Mouse (Mus musculus): ENCODE results near the gene Lekr1.
"Not testable (repeated sequence)": the region's sequence is repeated elsewhere in the genome, so short reads cannot be mapped to it uniquely, and the experiment has no call there.

Gene Lekr1

GRCm38 (mm10) chr3:65722897-65723296 lies 56.9 kb downstream of the Lekr1 start:
- in situ Hi-C loops (cut with MboI; ENCODE audit: low pct_unique_long_range_greater_than_20kb in 1 of 2, low sequenced_read_pairs in 2 of 2, unreplicated experiment in 1 of 2), result no loop called here

GRCm38 (mm10) chr3:65723664-65724063 lies 57.6 kb downstream of the Lekr1 start:
- in situ Hi-C loops (cut with MboI; ENCODE audit: low pct_unique_long_range_greater_than_20kb in 1 of 2, low sequenced_read_pairs in 2 of 2, unreplicated experiment in 1 of 2), result no loop called here

GRCm38 (mm10) chr3:65737816-65738215 lies 71.8 kb downstream of the Lekr1 start:
- in situ Hi-C loops (cut with MboI; ENCODE audit: low pct_unique_long_range_greater_than_20kb in 1 of 2, low sequenced_read_pairs in 2 of 2, unreplicated experiment in 1 of 2), result no loop called here

- in situ Hi-C loops (cut with MboI; ENCODE audit: low pct_unique_long_range_greater_than_20kb in 1 of 2, low sequenced_read_pairs in 2 of 2, unreplicated experiment in 1 of 2), result no loop called here
Measured at GRCm38 (mm10) chr3:65744936-65745335, 78.9 kb downstream of the Lekr1 start.

DNA sequence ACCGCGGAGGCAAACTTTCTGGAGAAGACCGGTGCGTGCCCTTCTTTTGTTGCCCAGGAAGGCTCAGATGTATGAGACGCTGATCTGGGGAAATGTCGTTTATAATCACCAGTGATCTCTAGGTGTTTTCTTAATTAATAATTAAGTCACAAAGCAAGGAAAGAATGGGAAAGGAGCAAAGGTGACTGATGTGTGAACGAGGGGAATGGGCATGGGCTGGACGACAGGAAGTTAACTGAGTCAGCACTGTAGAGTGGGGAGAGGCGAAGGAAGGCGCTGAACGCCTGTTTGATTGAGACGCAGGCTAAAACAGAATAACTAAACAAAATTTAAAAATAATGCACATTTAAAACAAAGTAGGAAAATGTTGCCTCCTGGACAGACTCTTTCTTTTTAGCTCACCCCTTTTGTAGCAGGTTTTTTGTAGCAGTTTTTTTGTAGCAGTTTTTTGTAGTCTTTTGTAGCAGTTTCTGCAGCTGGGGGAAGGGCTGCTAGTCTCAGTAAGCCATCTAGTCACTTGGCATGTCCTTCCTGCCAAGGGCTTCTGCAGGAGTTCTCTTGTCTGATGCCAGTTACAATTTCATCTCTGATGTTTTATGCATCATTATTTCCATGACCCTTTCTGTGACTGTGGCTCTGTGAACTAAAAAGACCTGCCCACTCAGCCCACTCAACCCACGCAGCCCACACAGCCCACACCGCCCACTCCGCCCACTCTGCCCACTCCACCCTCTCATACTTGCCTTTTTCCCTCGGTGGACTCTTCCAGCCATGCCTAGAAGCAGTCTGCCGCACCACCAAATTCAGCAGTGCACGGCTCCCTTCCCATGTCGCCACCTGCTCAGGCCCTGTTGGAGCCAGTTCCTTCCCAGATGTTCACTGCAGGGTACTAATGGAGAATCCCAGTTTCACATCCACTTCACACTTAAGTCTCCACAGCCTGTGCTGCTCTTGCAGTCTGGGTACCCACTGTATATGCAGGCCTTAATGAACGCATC lies 98.8 kb downstream of the Lekr1 start:
- in situ Hi-C loops (cut with MboI; ENCODE audit: low pct_unique_long_range_greater_than_20kb in 1 of 2, low sequenced_read_pairs in 2 of 2, unreplicated experiment in 1 of 2), result no loop called here

- in situ Hi-C loops (cut with MboI; ENCODE audit: low pct_unique_long_range_greater_than_20kb in 1 of 2, low sequenced_read_pairs in 2 of 2, unreplicated experiment in 1 of 2), result no loop called here
Measured at GRCm38 (mm10) chr3:65766387-65766786, 100.4 kb downstream of the Lekr1 start.

DNA sequence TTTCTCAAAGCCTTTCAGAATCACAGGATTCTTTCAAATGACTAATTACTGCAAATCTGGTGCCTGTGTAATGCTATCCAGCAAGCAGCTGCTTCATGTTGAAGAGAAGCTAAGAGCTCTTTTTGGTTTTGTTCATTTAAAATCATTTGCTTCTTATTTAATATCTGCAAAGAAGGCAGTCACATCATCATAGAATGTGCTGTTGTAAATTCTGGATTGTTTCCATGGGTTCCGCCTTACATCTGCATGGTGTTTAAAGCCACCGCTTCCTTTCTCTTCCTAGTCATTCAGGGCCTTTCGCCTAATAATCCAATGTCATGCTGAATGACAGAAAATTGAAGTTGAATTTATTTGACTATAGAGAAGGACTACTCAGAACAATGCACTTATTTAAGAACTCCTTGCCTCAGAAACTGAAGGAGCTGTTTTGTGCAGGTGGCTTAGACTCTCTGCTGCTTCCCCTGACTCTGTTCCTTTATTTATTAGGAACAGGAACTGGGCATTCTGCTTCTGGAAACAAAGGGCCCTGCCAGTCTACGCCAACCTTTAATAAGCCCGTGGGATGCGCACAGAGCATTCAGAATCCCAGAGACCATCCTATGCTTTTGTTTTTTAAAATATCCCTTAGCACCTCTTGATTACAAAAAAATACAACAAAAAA lies 101.3 kb downstream of the Lekr1 start:
- in situ Hi-C loops (cut with MboI; ENCODE audit: low pct_unique_long_range_greater_than_20kb in 1 of 2, low sequenced_read_pairs in 2 of 2, unreplicated experiment in 1 of 2), result no loop called here

DNA sequence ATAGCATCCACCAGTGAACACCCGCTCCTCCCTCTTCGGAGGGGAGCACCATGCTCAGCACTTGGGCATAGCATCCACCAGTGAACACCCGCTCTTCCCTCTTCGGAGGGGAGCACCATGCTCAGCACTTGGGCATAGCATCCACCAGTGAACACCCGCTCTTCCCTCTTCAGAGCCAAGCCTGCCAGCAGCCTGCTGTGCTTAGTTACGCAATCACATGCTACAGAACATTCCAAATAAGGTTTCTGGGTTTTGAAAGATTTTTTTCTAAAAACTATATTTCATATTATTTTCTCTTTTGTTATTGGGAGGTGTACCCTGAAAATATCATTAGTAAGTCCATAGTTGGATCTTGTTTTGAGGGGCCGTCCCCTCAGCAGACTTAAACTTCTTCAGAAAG lies 103.6 kb downstream of the Lekr1 start:
- in situ Hi-C loops (cut with MboI; ENCODE audit: low pct_unique_long_range_greater_than_20kb in 1 of 2, low sequenced_read_pairs in 2 of 2, unreplicated experiment in 1 of 2), result not testable (repeated sequence)

DNA sequence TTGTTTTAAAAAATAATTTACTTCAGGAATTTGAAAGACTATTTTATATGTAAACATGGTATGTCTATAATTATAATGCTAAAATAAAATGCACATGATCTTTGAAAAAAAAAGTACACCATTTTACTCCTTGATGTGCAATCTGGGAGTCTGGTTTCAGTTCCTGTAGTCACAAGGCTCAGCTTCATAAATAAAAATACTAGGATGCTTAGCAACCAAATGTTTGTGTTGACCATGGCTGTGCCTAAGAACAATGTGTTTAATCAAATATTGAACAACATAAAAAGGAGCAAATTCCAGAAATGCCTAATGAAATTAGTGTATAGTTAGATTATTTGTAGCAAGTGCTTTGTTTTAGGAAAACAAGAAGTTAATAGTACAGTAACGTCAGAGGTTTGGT lies 107.9 kb downstream of the Lekr1 start:
- in situ Hi-C loops (cut with MboI; ENCODE audit: low pct_unique_long_range_greater_than_20kb in 1 of 2, low sequenced_read_pairs in 2 of 2, unreplicated experiment in 1 of 2), result no loop called here

DNA sequence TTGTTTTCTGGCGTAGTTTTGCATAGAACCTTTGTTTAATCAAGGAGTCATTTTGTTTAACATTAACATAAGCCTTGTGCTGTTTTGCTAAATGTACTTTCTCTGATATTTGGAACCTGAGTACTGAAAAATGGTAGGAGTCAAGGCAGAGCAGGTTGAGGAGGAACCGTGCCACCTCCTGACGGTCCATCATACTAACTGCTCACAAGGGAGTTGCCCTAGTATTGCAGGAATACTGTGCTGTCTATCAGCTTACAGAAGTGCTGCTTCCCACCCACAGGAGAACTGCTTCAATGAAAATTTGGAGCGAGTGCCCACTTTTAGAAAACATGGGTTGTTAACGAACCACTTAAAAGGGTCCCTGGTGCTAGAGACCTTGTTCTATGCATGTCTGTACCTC lies 109.1 kb downstream of the Lekr1 start:
- in situ Hi-C loops (cut with MboI; ENCODE audit: low pct_unique_long_range_greater_than_20kb in 1 of 2, low sequenced_read_pairs in 2 of 2, unreplicated experiment in 1 of 2), result no loop called here

GRCm38 (mm10) chr3:65782246-65782645 lies 116.2 kb downstream of the Lekr1 start:
- in situ Hi-C loops (cut with MboI; ENCODE audit: low pct_unique_long_range_greater_than_20kb in 1 of 2, low sequenced_read_pairs in 2 of 2, unreplicated experiment in 1 of 2), result no loop called here

DNA sequence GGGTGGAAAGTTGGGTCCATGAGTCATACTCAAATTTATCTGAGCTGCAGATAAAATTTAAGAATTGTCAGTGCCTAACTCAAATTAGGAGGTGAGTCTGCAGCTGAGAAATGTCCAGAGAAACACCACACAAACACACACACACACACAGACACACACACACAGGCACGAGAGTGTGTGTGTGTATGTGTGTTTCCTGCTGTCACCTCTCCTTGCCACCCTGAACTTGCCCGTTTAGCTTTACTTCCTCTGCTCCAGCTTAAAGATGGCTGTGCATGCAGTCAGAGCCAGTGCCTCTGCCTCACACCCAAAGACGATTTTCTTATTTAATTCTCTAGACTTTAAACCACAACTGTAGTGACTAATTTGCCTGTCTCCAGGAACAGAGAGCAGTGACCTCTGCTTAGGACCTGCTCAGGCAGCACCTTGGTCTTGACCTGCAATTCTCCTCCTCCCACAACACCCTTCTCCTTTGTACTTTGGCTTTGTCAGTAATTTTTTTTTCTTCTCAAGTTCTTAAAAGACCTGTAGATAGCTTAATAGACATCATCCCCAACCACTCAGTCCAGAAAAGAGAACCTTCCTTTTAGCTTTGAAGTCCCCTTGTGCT lies 124.2 kb downstream of the Lekr1 start:
- in situ Hi-C loops (cut with MboI; ENCODE audit: low pct_unique_long_range_greater_than_20kb in 1 of 2, low sequenced_read_pairs in 2 of 2, unreplicated experiment in 1 of 2), result no loop called here

DNA sequence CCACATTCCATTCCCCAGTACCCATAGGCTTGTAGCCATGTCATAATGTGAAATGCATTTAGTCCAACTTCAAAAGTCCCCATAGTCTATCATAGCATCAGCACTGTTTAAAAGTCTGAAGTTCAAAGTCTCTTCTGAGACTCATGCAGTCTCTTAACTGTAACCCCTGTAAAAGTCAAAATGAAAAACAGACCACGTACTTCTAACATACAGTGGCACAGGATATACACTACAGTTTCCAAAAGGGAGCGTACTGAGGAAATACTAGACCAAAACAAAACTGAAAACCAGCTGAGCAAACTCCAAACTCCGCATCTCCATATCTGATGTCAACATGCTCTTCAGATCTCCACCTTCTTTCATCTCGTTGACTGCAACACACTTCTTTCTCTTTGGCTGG lies 127.5 kb downstream of the Lekr1 start:
- in situ Hi-C loops (cut with MboI; ENCODE audit: low pct_unique_long_range_greater_than_20kb in 1 of 2, low sequenced_read_pairs in 2 of 2, unreplicated experiment in 1 of 2), result no loop called here

- in situ Hi-C loops (cut with MboI; ENCODE audit: low pct_unique_long_range_greater_than_20kb in 1 of 2, low sequenced_read_pairs in 2 of 2, unreplicated experiment in 1 of 2), result no loop called here
Measured at GRCm38 (mm10) chr3:65794711-65795110, 128.7 kb downstream of the Lekr1 start.

GRCm38 (mm10) chr3:65797345-65798137 lies 131.5 kb downstream of the Lekr1 start:
- in situ Hi-C loops (cut with MboI; ENCODE audit: low pct_unique_long_range_greater_than_20kb in 1 of 2, low sequenced_read_pairs in 2 of 2, unreplicated experiment in 1 of 2), result no loop called here

DNA sequence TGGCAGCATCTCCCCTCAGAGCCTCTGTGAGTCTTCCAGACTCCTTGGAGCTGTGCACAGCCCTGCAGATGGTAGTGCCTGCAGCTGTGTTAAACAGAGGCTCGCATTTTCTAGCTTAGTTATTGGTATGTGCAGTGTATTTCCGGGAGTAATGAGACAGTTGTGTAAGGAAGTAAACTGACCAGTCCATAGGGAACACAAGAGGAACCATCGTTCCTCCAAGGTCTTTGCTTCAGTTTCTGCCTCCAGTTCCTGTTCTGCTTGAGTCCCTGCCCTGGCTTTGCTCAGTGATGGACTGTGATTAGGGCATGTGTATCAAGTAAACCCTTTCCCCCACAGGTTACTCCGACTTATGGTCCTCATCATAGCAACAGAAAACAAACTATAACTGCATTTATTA lies 134.9 kb downstream of the Lekr1 start:
- in situ Hi-C loops (cut with MboI; ENCODE audit: low pct_unique_long_range_greater_than_20kb in 1 of 2, low sequenced_read_pairs in 2 of 2, unreplicated experiment in 1 of 2), result no loop called here

GRCm38 (mm10) chr3:65802185-65802584 lies 136.2 kb downstream of the Lekr1 start:
- in situ Hi-C loops (cut with MboI; ENCODE audit: low pct_unique_long_range_greater_than_20kb in 1 of 2, low sequenced_read_pairs in 2 of 2, unreplicated experiment in 1 of 2), result no loop called here

DNA sequence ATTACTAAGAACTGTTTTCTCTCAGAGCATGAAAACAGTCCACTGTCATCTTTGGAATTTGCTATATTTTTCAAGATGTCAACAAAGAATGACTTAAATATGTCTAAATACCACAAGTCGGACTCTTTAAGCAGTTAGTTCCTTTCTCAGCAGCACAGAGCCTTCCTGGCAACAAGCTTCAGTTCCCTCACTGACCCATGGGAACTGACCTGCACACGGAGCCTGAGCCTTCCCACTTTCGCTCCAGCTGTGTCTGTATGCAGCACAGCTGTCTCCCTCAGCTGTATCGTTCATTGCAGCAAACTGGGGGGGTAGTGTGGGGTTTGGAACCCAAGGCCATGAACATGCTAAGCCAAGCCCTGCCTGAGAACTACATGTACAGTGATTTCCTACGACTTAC lies 136.8 kb downstream of the Lekr1 start:
- in situ Hi-C loops (cut with MboI; ENCODE audit: low pct_unique_long_range_greater_than_20kb in 1 of 2, low sequenced_read_pairs in 2 of 2, unreplicated experiment in 1 of 2), result no loop called here

- in situ Hi-C loops (cut with MboI; ENCODE audit: low pct_unique_long_range_greater_than_20kb in 1 of 2, low sequenced_read_pairs in 2 of 2, unreplicated experiment in 1 of 2), result no loop called here
Measured at GRCm38 (mm10) chr3:65814881-65815280, 148.9 kb downstream of the Lekr1 start.
